Mouse (Mus musculus) ES-E14 (cell line): ENCODE data around the gene Foxn3.

ENCODE experiments used
- CHD2 ChIP-seq: IDR thresholded peaks from 2 replicates; pipeline ENCODE4 v1.6.1; 2014; ENCODE audit warnings: mild to moderate bottlenecking, low read depth, low read length, inconsistent platforms
- MAFK ChIP-seq: IDR thresholded peaks from 2 replicates; pipeline ENCODE4 v1.6.1; 2014; ENCODE audit warnings: mild to moderate bottlenecking, low read depth, low read length, inconsistent platforms; ENCODE audit not compliant: insufficient read depth
- ZNF384 ChIP-seq: IDR thresholded peaks from 2 replicates; pipeline ENCODE4 v1.6.1; 2012; ENCODE audit warnings: low read depth, low read length, inconsistent platforms

DNA sequence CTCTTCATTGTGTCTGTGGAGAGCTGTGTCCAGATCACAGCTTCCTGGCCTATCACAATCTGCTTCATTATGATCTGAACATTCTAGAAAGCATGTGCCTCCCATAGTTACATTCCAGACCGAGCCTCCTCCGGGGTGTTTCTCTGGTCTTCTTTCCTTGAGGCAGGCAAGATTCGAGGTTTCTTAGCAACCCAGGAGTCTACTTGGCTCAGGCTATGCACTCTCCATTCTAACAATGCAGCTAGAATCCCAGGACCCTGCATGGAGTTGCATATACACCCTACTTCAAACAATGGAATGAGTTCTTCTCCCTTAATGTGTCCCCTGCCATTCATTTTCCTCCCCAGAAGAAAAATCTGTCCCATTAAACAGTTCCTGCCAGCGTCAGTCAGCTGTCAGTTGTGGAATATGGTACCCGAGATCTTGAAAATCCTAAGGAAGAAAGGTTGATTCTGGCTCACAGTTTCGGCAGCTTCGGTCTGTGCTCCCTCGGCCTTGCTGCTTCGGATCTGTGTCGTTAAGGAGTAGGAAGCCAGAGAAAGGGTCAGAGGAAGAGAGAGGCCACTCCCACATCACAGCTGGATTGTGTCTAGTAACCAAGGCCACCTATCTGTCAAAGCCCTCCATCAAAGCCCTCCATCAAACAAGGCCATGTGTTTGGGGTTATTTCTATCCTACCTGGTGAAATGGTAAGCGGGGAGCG is 400.6 kb downstream of the Foxn3 start:
- TF ChIP-seq ZNF384 (no peak), CHD2 (no peak), MAFK (no peak)
